ENCODE assay signal across 15 mouse cellular contexts in the genomic region with DNA sequence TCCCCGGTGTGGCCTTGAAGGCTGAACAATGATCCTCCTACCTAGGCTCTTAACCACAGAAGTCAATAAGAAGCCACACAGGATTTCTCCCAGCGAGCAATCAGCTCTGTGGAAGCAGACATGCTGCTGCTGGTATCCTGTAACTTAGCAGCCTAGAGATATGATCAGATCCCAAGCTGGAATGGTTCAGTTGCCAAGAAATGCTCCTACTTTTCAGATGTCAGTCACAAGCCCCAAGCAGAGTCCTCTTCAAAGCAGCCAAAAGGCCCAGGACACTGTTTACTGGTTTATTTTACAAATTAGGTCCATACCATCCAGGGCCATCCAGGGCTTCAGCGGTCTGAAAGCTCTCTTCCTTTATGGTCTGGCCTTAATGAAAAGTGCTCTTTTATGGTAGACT.
"Had no signal": no experiment of that assay in that cellular context is flagged by ENCODE, and none has a peak within 500 bp of the region (broad histone marks: within the 10 kb centered on the region; RNA-seq: fewer than 3 reads in every experiment).

No protein-coding gene starts in this region.

- H3K27me3 ChIP-seq: midbrain, embryonic 12.5 days; midbrain, embryonic 15.5 days; neural tube, embryonic 13.5 days had no signal

- H3K9me3 ChIP-seq: midbrain, embryonic 12.5 days; midbrain, embryonic 15.5 days; neural tube, embryonic 13.5 days had no signal

- DNase-seq: kidney, adult 2 months; kidney, postnatal 25 days; liver, postnatal 0 days; lung, embryonic 14.5 days; thymus, adult 18-20 months; thymus, postnatal 36 days had no signal

- H3K4me2 ChIP-seq: liver, embryonic 11.5 days; lung, embryonic 14.5 days; midbrain, embryonic 12.5 days; midbrain, embryonic 15.5 days; neural tube, embryonic 13.5 days had no signal

- H3K4me3 ChIP-seq: midbrain, embryonic 12.5 days; midbrain, embryonic 15.5 days; neural tube, embryonic 13.5 days had no signal

- ATAC-seq: intestine, postnatal 0 days; liver, postnatal 0 days; lung, postnatal 0 days; midbrain, embryonic 15.5 days had no signal

- H3K4me1 ChIP-seq: midbrain, embryonic 12.5 days; midbrain, embryonic 15.5 days had no signal

- H3K9ac ChIP-seq: liver, embryonic 14.5 days; liver, postnatal 0 days; lung, embryonic 14.5 days; midbrain, embryonic 12.5 days; midbrain, embryonic 15.5 days; neural tube, embryonic 13.5 days had no signal

- H3K27ac ChIP-seq: kidney, postnatal 0 days; liver, embryonic 14.5 days; macrophage; midbrain, embryonic 12.5 days; midbrain, embryonic 15.5 days; neural tube, embryonic 13.5 days had no signal
